Mouse (Mus musculus) embryonic fibroblast, embryonic 13.5 days (primary cell): ENCODE results near the gene Sept8.
A peak's percentile ranks its signal among the peaks of the same experiment; 100 is the strongest.

Experiments used
- CTCF ChIP-seq: IDR thresholded peaks from 2 replicates; pipeline ENCODE4 v1.5.1; 2011; ENCODE audit warnings: mild to moderate bottlenecking, control low read depth, low read length, moderate library complexity, borderline replicate concordance; ENCODE audit not compliant: insufficient read depth
- POLR2A ChIP-seq: IDR thresholded peaks from 2 replicates; pipeline ENCODE4 v1.6.1; 2011; ENCODE audit warnings: low read depth, mild to moderate bottlenecking, control low read depth, low read length, moderate library complexity

DNA sequence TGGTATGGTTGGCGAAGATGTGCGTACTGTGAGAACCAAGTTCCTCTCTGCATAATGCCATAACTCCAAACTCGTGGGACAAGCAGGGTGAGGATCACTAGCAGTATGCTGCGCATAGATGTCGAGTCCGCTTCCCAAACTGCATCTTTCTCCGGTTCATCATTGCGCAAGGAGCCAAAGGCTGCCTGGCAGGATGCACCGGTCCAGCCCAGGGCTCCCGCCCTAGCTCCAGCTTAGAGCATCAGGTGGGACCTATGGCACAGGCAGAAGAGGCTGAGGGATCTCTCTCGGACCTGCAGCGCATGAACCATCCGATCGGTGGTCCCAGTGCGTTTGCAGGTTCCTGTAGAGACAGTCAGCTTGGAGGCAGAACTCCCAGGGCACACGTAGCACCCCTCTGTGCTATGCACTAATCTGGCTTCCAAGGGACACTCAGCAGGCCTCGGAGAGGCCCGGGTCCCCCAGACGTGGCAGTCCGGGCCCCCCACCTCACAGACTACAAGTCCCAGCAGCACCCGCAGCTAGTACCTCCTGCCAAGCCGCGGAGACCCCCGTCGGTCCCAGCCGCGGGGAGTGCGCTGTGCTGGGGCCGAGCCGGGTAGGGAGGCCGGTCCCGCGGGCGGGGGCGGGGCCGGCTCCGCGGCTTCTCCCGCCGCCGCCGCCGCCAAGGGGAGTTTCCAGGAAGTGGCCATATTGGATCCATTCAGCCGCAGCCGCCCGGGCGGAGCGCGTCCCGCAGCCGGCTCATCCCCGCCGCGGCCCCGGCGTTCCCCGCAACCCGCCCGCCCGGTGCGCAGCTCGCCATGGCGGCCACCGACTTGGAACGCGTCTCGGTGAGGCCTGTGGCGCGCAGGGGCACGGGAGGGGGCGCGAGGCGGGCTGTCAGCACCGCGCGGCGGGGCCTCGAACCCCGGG lies at the start of gene Sept8:
- TF ChIP-seq POLR2A (peak; percentile 53), CTCF (no peak)
